Mouse (Mus musculus): ENCODE results near the gene V1rd19. TPM values are rescaled to one million over a fixed set of nuclear protein-coding genes. Genes with fewer than 3 reads are reported as not detected.
"Not testable (repeated sequence)": the region's sequence is repeated elsewhere in the genome, so short reads cannot be mapped to it uniquely, and the experiment has no call there.

V1rd19 gene
- total RNA-seq (2021): not detected
- long read RNA-seq, experiment 1: 0 reads
- long read RNA-seq, experiment 2: 0 reads

DNA sequence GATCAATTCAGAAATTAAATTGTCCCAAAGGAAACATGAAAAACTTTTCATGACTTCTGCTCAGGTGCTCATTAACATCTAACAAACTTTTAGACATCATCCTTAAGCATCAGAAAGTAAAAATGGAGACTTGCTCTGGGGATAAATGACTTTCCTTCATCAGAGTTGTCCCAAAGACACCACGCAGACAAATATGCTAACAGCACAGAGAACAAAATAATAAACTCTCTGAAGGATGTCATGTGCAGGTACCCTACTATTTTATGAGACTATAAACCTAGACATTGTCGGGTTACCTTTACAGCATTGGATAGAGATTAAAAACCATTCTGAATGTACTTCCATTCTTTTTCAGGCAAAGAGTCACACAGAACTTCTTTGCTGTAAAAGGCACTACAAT, at the start of gene V1rd19:
Gene V1rd19, plus strand, starts transcription at position 301 of the 400 bp plus-strand sequence.
- DNase-seq: no peak
- intact Hi-C loops (cut with DNase I): no loop called here

DNA sequence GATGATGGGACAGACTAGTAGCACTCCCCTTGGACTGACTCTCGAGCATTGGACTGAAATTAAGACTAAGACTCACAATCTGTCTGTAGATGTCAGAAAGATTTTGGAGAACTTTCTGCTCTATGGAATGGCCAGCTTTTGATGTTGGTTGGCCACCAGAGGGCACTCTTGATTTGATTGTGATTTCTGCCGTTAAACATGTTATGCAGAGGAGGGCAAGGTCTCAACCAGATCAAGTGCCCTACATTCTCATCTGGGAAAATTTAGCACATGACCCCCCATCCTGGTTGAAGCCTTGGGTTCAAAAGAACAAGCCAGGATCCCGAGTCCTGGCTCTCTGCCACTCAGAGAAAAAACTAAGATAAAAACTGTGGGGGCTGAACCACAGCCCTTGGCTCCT, 33.4 kb upstream of the V1rd19 start:
- DNase-seq; intact Hi-C loops (cut with DNase I): not testable (repeated sequence)

DNA sequence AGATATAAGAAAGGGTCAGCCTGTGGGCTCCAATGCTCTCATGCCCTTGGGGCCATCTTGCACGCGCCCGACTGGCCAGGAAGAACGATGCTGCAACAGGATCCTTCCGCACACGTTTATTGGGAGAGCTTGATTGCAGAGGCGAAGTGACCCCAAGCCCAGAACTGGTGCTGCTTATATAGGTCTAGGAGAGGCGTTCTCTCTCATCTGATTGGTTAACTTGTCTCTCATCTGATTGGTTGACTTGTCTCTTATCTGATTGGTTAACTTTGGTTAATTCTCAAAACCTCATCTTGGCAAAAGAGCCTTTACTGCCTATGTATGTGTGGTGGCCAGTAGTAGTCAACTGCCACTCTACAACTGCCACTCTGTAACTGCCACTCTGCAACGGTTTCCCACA, 27.2 kb upstream of the V1rd19 start, which contains the start of gene Vmn1r181:
Gene Vmn1r181, plus strand, starts transcription at position 301 of the 400 bp plus-strand sequence.
- intact Hi-C loops (cut with DNase I); DNase-seq: not testable (repeated sequence)

DNA sequence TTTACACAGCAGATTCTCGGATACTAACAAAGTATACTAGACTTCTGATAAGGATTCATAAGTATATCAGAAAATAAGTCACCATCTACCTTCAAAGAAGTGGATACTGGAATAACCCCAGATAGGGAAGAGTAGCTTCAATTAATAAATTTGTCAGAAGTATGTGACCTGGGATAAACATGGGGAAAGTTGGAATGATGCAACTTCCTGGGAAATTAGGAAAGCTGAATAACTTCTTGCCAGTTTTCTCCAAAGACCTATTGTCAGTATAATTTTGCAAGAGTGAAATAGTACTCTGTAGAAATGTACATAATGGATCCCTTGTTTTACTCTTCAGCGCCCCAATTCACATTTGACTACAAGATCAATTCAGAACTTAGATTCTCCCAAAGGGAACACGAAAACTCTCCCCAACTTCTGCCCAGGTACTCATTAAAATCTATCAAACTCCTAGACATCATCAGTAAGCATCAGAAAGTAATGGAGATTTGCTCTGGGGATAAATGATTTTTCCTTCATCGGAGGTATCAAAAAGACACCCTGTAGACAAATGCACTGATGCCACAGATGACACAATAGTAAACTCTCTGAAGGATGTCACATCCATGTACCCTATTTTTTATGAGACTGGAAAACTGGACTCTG, 51.3 kb downstream of the V1rd19 start, which contains the start of gene Vmn1r183:
Gene Vmn1r183, plus strand, starts transcription at position 595 of the 645 bp plus-strand sequence.
- DNase-seq: no peak
- intact Hi-C loops (cut with DNase I): no loop called here

Other genes with a start within 250 kb of the V1rd19 start
- gene Vmn1r174, start 249.4 kb upstream of the V1rd19 start, total RNA-seq (2021): not detected
- gene Vmn1r175, start 191.0 kb upstream of the V1rd19 start, total RNA-seq (2021): not detected
- not detected for gene Vmn1r176, start 164.3 kb upstream of the V1rd19 start, total RNA-seq (2021)
- gene Vmn1r177, start 135.2 kb upstream of the V1rd19 start, total RNA-seq (2021): not detected
- gene Vmn1r178, start 109.7 kb upstream of the V1rd19 start, total RNA-seq (2021): not detected
- gene Vmn1r179, start 74.7 kb upstream of the V1rd19 start, total RNA-seq (2021): not detected
- not detected for gene Vmn1r180, start 51.1 kb upstream of the V1rd19 start, total RNA-seq (2021)
- not detected for gene Vmn1r181, start 27.1 kb upstream of the V1rd19 start, total RNA-seq (2021)
- gene Vmn1r183, start 51.6 kb downstream of the V1rd19 start, total RNA-seq (2021): not detected
- gene Zfp180, start 80.2 kb downstream of the V1rd19 start, total RNA-seq (2021): 10 to 100 TPM; 10.0 to 10.4 TPM
- 1 to 10 TPM; 4.8 to 4.9 TPM for gene Zfp112, start 110.6 kb downstream of the V1rd19 start, total RNA-seq (2021)
- gene Zfp235, start 132.5 kb downstream of the V1rd19 start, total RNA-seq (2021): 1 to 10 TPM; 3.5 to 5.0 TPM
- gene Zfp114, start 173.4 kb downstream of the V1rd19 start, total RNA-seq (2021): under 1 TPM; 0.33 to 0.35 TPM
- 1 to 10 TPM; 2.1 to 2.7 TPM for gene Zfp111, start 209.8 kb downstream of the V1rd19 start, total RNA-seq (2021)
- 1 to 10 TPM; 1.9 to 2.5 TPM for gene Zfp109, start 235.9 kb downstream of the V1rd19 start, total RNA-seq (2021)

Measured in gastrocnemius, postnatal 36 days (tissue).